Mouse (Mus musculus) fat pad, adult 2 months (tissue): Measurements from ENCODE around the gene Opcml.

ENCODE experiments used
- DNase-seq: peaks from one replicate; pipeline ENCODE4 v3.0.0-alpha.2; 2011; ENCODE audit warnings: low read depth, low spot score; ENCODE audit errors: extremely low read depth

Opcml gene

DNA sequence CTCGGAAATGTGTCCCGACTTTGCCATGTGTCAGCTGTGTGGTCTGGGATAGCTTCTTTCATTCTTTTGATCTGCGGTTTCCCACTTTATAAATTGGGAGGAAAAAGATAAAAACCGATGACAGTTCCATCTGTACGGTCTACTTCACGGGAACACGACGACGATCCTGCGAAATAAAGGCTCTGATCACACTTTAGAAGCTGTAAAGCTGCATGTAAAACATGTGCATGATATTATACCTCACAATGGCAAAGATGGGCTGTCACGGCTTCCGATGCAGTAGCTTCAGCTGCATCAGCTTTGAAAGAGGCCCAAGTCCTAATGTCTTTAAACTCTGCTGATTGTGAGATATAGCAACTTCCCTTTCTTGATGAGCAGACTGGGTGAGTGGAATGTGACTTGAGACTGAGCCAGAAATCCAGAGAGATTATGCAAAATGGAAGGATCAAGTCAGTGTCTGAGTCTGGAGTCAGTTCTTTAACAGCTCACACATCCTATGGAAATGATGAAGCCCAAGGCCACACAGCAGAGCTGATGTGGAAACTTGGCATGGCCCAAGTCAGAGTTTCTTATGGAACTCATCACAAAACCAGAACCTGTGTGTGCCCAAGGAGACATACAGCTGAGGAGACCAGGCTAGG, 349.5 kb downstream of the Opcml start:
- DNase-seq: no peak

DNA sequence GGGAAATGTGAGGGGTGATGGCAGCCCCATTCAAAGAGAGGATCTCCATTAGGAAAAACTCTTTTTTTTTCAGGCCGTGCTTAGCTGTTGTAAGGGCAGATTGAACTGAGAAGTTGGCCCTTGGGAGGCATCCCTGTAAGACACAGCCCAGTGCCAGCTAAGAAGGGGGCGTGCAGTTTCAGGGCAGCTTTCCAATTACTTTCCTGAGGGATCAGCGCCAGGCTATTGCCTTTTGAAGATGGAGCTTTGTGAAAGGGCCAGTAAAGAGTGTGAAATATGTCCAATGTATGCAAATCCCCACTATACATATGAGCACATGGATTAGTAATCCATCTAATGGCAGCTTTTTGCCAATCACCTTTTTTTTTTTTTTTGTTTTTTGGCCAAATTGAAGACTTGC, 358.9 kb downstream of the Opcml start:
- no peak for DNase-seq

DNA sequence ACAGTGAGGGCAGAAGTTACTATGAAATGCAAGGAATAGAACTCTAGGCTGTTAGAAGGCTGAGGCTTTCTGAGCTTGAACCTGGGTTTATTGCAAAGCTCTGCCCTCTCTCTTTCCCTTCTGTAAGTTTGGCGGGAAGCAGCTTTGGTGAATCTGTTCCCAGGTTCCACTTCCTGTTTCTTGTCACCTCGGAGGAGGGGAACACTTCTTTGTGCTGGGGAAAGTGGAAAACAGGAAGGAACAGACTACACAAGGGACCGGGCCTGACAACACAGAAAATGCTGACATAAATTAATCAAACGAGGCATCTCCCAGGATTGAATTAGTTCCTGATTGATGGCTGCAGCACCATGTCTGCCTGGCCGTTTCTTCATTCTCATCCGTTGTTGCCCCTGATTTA, 363.2 kb downstream of the Opcml start:
- DNase-seq: no peak

DNA sequence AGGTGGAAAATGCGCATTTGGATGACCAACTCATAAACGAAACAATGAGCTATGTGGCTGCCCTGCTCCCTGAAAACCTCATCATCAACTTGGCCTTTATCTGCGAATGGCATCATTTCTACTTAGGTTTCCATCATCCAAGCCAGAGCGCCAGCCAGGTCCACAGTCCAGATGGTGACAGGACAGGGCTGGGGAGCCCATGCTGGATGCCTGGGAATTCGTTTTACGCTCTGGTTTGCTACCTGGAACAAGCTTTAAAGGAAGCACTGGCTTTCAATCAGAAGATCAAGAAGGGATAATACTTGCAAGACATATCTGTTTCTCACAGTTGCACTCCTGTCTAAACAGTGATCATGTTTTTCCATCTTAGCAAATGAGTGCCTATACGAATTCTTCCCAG, 366.5 kb downstream of the Opcml start:
- no peak for DNase-seq

DNA sequence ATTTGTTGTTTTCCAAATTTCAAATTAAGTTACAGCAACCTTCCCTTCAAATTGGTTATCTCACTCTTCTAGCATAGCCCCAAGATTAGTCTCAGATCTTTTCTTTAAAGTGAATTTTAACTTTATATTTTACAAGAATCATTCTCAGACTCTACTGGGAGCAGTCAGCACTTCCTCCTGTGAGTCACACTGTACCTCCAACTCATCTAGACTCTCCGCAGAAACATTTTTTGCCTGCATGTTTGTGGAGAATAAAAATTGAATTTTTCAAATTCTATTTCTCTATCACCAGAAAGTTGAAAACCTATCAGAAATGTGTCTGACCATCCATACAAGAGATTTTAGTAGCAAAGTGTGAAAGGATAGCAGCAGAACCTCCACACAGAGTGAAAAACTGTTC, 370.4 kb downstream of the Opcml start:
- DNase-seq: no peak

DNA sequence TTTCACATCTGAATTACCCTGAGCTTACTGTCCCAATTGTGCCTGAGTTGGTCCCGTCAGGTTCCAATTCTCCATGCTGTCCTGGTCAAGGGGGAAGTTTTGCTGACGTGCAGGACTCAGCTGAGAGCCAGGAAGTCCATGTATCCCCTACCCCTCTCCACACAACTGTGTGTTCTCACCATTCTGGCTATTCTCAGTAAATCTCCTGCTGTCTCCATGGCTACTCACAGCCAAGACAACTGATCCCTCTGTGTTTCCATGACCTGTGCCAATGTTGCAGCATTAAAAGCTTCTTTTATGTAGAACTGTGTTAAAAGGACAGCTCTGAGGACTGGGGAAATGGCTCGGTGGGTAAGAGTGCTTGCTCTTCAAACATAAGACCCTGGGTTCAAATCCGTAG, 373.4 kb downstream of the Opcml start:
- no peak for DNase-seq

DNA sequence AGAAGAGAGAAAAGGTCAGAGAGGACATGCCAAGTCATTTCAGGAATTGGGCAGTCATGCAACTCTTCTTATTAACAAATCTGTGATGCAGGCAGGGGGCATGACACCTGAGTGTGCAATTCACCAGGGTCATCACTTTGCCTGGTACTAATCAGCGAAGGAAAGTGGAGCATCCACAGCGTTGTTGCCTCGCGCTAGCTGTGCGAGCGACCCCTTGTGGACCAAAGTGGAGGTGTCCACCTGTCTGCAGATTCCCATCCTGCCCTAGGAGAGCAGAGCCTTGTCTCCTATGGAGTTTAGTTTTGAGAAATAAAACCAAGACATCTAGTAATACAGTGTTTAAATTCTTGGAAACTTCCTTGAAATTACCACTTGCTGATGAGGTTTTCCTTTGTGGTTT, 381.3 kb downstream of the Opcml start:
- no peak for DNase-seq

DNA sequence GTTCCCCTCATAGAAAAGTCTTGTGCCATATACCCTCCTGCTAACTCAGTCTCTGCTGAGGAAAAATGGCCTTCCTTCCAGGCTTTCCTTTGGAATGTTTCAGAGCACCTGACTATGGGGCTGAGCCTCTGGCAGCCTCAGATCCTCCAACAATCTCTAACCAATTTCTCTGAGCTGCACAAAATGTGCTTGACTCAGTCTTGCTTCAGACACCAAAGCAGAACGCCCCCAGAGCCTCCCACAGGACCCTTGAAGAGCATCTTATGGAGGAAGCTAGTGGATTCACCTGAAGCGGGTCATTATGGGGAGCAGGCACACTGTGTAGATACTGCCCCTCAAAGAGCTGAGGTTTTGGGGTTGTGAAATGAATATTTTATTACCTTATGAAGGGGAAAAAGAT, 386.5 kb downstream of the Opcml start:
- no peak for DNase-seq

DNA sequence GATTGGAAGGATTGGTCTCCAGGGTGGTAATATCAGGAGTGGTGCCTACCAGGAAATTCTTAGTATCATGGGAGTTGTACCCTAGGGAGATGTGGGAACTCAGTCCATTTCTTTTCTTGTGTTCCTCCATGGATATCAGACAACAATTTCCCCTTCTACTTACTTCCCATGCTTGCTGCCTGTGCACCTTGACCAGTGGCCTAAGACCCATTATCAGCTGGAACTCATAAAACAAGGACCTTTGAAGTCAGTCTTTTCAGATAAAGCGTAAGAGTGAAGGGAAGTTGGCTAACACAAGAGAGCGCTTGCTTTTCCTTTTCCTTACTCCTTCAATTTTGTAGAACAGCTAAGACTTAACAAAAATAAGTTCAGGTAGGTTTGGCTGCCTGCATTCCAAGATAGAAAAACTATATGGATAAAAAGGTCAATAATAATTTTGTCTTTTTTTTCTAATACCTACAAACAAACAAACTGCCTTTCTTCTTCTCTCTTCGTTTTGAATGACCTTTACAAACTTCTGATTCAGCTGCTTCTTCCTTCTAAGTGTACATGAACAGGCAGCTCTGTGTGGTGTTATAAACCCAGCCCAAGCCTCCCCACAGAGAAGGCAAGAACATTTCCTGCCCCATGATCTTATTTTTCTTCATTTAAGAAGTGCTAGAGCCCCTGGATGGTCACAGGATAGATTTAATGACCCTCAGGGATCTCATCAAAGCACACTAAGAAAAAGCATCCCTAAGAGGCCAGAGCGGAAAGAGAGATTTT, 387.7 kb downstream of the Opcml start:
- no peak for DNase-seq

DNA sequence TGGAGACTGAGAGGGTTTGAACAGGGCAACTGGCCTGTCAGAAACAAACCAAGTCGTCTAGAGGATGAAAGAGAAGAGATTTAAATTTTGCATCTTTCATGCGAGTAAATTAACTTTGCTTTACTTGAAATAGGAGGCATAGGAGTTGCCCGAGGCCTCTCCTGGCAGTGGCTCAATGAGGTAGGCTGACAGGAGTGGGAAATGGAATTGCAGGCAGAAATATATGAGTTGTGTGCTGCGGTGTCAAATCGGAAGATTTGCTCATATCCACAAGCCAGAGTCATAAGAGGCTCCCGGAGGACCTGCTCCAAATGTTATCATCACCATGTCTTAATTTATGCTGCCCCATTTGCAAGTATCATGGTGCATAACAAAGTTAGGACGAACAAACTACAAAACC, 391.3 kb downstream of the Opcml start:
- no peak for DNase-seq

DNA sequence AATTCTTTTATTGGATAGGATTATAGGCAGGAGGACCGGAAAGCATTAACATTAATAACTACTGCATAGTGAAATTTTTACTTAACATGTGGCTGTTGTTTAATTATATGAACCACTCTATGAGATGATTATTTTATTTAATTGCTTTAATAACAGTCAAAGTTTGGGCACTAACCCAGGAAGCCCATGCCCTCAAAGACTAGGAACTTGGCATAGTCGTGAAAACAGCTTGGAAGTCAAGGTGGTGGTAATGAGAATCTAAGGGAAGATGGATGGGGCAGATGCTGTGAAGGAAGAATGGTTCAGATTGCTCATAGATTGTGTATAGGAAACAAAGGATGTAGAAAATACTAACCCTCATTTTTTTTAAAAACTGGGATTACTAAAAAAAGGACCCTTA, 399.7 kb downstream of the Opcml start:
- no peak for DNase-seq

DNA sequence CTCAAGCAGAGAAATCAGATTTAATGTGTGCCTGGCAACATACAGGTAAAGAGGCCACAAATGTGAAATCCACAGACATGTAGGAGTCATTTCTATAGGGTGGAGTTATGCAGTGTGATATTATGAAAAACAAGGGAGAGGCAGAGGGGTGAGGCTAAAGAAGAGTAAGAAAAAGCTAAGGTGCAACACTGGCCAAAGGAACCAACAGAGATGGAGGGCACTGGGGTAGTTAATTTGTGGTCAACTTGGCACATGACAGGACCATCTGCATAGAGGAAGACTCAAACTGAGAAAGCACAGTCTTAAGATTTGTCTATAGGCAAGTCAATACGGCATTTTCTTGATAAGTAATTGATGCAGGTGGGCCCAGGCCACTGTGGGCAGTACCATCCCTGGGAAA, 400.2 kb downstream of the Opcml start:
- DNase-seq: no peak

DNA sequence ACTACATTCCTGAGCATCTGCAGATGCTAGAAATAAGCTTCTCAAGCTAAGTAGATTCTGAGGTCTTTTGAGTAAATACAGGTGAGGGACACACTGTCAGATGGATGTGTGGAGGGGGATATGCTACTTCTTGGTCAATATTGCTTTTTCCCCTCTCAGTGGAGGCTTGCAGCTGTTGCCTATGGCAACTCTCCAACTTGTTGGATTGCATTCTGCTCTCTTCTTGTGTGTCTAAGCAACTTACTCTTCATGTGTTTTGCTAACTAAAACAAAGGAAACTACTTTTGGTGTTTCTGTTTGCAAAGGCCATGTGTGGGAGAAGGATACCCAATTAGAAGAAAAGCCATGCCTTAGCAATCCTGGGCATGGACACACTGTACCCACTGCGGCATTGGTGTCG, 406.0 kb downstream of the Opcml start:
- no peak for DNase-seq

DNA sequence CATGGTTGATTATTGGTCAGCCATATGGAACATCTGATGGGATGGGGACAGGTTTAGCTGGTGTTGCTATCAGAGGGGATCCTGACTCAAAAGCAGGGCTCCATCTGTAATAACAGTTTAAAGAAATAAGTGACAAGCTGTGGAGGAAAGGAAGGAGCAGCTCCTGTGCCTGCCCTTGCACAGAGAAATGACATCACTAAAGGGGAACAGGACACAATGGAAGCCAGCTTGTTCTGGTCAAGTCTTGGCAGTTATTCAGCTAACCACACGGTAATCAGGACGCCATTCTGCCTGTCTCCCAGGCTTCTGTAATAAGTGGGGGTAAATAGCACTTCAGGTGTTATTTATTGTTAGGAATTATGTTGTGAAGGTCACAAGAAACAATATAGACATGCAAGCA, 406.5 kb downstream of the Opcml start:
- no peak for DNase-seq

DNA sequence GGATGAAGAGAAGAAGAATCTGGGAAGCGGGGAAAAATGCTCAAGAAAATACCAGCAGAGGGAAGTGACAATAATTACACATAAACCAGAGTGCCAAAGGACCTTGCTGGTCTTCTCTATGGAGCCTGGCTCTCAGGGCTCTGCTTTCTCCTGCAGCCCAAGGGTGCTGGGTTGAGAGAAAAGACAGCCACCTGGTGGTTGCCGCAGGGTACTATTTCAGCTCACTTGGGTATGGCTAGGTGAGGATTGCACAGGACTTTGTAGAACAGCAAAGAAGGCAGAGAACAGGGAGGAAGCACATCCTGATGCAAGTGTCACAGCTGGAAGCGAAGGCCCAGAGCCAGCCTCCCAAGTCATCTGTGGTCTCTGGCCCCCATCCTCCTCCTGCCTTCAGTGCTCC, 407.1 kb downstream of the Opcml start:
- no peak for DNase-seq

DNA sequence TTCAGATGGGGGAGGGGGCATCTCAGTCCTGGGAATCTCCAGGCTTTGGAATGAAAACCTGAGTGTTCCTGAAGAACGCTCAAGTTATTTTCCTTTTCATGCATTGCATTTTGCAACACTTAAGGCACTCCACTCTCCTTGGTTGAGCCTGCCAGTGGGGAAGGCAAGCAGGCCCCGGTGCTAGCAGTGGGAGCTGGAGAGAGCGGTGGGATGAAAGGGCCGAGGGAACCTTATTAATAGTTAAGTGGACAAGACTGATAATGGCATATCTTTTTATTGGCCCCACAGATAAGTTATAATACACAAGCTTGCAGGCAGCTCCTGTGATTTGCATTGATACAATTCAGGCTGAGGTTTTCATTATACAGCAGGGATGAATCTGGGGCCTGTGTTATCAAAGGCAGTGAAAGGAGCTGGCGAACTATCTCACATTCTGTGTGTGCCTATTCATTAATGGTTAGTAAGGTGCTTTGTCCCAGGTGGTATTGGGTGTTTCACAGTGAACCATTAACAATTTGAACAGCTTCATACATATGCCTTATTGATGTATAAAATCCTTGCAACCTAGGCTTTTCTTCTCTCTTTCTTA, 407.6 kb downstream of the Opcml start:
- DNase-seq: no peak

DNA sequence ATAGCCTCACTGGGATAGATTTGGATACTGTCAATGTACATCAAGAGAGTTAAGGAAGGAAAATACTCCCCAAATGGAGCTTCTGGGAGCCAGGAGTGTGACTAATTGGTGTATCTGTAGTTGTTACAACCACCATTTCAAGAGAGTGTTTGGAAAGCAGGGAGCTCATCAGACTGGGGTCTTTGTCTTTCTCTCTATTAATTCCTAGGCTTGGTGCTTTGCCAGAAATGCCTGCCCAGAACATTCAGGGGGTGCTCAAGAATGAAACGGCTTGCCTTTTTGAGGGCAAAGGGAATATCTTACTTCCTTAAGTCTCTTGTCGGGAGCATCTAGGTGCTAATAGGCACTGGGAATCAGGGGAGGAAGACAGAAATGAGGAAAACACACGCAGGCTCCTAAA, 416.9 kb downstream of the Opcml start:
- no peak for DNase-seq

DNA sequence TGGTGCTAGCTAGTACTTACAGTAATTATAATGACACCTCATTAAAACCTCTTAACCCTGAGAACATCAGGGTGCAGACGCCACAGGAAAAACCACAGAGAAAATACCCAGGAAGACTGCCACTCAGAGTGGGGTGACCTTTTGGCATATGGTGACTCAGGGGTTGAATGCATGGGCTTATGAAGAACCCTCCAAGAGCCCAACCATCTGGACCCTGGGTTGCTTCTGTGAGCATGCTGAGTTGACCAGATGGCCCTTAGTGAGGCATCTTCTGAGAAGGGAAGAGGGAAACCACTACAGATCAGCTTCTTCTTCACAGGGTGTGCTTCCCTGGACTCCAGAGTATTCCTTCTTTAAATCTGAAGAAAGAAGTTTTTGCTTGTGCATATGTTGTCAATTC, 418.1 kb downstream of the Opcml start:
- no peak for DNase-seq

DNA sequence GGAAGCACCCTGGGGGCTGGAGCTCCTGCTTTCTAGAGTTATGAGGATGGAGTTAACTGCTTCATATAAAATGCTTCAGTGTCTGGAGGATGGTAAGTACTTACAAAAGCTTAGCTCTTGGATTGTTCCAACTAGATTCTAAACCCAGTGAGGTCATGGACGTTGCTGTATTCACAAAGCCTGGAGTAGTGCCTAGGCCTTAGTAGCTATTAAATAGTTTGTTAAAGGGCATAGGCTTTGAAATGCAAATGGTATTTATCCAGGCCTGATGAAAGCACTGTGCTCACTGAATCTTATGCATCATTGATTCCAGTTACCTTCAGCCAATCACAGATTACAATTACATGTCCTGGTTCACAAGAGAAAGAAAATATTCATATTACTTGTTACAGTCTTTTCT, 421.3 kb downstream of the Opcml start:
- DNase-seq: no peak

DNA sequence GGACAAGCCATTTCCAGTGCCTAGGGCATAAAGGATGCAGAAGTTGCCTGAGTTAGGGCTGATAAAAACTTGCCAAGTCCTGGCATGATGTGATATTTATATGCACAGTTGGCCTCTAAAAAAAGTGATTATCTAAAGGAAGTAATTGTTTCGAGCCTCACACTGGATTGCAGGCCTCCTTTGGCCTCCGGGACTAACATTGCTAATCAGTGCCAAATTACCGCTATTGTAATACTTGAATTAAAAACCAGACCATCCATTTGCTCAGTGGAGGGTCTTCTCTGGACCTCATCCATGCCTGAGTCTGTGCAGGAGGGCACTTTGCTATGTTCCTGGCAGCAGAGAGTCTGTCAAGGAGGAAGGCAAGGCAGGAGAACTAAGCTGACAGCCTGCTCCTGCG, 423.3 kb downstream of the Opcml start:
- no peak for DNase-seq

DNA sequence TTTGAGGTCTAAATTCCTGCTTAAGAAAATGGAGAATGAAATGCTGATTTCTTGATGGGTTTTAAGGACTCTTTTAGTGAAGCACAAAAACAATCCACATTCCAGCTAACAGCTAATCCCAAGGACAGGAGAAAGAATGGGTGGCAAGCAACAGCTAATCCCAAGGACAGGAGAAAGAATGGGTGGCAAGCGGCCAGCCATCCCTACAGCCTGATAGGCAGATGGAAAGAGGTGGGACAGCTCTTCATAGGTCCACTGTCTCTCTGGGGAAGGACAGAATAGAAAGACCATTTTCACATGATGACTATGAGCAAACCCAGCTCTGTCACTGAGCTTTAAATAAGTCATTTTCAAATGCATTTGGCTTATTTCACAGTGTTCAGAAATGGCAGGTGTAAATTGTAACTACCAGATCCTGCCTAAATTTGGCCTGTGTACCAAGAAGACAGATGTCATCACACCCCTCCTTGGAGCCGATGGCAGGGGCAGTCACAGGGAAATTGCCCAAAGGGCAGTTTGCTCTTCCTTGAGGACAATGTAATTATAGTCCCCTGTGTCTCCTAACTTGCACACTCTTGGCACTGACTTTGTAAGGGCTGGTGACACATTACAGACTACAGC, 427.6 kb downstream of the Opcml start:
- DNase-seq: no peak

DNA sequence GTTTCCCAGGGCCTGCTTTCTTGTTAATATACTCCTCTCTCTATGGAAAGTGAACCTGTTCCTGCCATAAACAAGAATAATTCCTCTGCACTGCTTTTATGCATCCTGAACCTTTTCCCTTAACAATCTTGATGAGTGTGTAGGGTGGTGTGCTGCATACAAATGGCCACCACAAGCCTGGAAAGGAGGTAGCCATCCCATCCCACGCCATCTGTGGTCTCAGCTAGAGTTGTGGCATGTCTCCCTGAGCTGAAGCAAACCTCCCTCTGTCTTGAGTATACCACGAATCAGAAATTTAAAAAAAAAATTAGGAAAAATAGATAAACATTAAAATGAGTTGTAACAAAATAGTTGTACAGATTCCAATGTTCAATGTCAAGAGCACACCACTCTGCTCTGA, 432.2 kb downstream of the Opcml start:
- DNase-seq: no peak
